Mouse (Mus musculus) stomach, embryonic 14.5 days (tissue): Measurements from ENCODE around the gene Id3. TPM values are rescaled to one million over a fixed set of nuclear protein-coding genes. Genes with fewer than 3 reads are reported as not detected.

Source experiments
- ATAC-seq: fragments of 200-750 bp; cut with Nextera tagmentation; 2 replicates; pipeline ENCODE4 v1.8.0; 2017; ENCODE audit warnings: low read depth, moderate TSS enrichment; ENCODE audit not compliant: insufficient number of reproducible peaks, insufficient read depth, low FRiP score
- H3K27ac ChIP-seq: fragments of 300-500 bp; sonication (generic); 2 replicates; pipeline ENCODE4 v1.5.1; 2014; ENCODE audit warnings: mild to moderate bottlenecking, low read length, moderate library complexity, mixed read lengths
- H3K27me3 ChIP-seq: fragments of 300-500 bp; sonication (generic); 2 replicates; pipeline ENCODE4 v1.6.1; 2014; ENCODE audit warnings: low read length, control low read depth, mixed read lengths; ENCODE audit not compliant: control insufficient read depth, insufficient read depth
- H3K36me3 ChIP-seq: fragments of 300-500 bp; sonication (generic); 2 replicates; pipeline ENCODE4 v1.6.1; 2014; ENCODE audit warnings: mild to moderate bottlenecking, control low read depth, low read length, moderate library complexity, mixed read lengths; ENCODE audit not compliant: control insufficient read depth, insufficient read depth
- H3K4me1 ChIP-seq: fragments of 300-500 bp; sonication (generic); 2 replicates; pipeline ENCODE4 v1.6.1; 2014; ENCODE audit warnings: low read length, control low read depth, mixed read lengths; ENCODE audit not compliant: control insufficient read depth, insufficient read depth
- H3K4me2 ChIP-seq: fragments of 300-500 bp; sonication (generic); replicated peaks from 2 replicates; pipeline ENCODE4 v1.6.1; 2014; ENCODE audit warnings: low read depth, low read length, control low read depth
- H3K4me3 ChIP-seq: fragments of 300-500 bp; sonication (generic); 2 replicates; pipeline ENCODE4 v1.5.1; 2014; ENCODE audit warnings: low read depth, low read length, control low read depth
- H3K9ac ChIP-seq: fragments of 300-500 bp; sonication (generic); replicated peaks from 2 replicates; pipeline ENCODE4 v1.6.1; 2014; ENCODE audit warnings: low read depth, mild to moderate bottlenecking, control low read depth, low read length, moderate library complexity, mixed read lengths
- H3K9me3 ChIP-seq: fragments of 300-500 bp; sonication (generic); 2 replicates; pipeline ENCODE4 v1.6.1; 2016; ENCODE audit warnings: low read depth, low read length, control low read depth; ENCODE audit not compliant: control insufficient read depth
- WGBS: fragments of 180-500 bp; shearing (Covaris S2); extraction: QIAGEN DNeasy Blood & Tissue Kit; methylation state at CpG from one replicate; pipeline ENCODE4 v1.1.7; 2014; 5-methylcytosine and 5-hydroxymethylcytosine counted together
- polyA plus RNA-seq: library from polyadenylated mRNA; unstranded; fragments of >200 nt; fragmentation: Nextera tagmentation; extraction: Ambion mirVana; gene quantifications from 2 replicates; pipeline ENCODE4 v1.2.1, GENCODE M21; 2014

The Id3 gene
- polyA plus RNA-seq, 1 experiment from 2014 or later = 404 TPM

GRCm38 (mm10) chr4:136163448-136163847 lies 20.2 kb downstream of the Id3 start:
- H3K4me1 ChIP-seq = 0 out of 2 replicates have a peak, but pooled peaks cover 4% of the 10 kb centered on the region
- H3K36me3 ChIP-seq = no peaks in the 10 kb centered on the region
- no peak overlapping the region for H3K27ac ChIP-seq
- H3K9ac ChIP-seq = no peak overlapping the region
- no peak overlapping the region for H3K4me3 ChIP-seq
- H3K27me3 ChIP-seq = no peaks in the 10 kb centered on the region
- 2% methylated on average over 11 of the region's 11 CpGs for WGBS
- no peak overlapping the region for H3K4me2 ChIP-seq
- H3K9me3 ChIP-seq = no peaks in the 10 kb centered on the region
- peak; percentile 82 for ATAC-seq

- 80% methylated on average over 8 of the region's 8 CpGs for WGBS
- Histone ChIP-seq H3K27ac (no peak overlapping the region), H3K4me3 (no peak overlapping the region), H3K4me1 (no peaks in the 10 kb centered on the region), H3K27me3 (no peaks in the 10 kb centered on the region), H3K36me3 (no peaks in the 10 kb centered on the region), H3K9ac (no peak overlapping the region), H3K9me3 (no peaks in the 10 kb centered on the region), H3K4me2 (no peak overlapping the region)
- ATAC-seq = no peak
Measured at GRCm38 (mm10) chr4:136164981-136165380, 21.7 kb downstream of the Id3 start.

- Histone ChIP-seq H3K4me2 (no peak overlapping the region), H3K9me3 (no peaks in the 10 kb centered on the region), H3K36me3 (no peaks in the 10 kb centered on the region), H3K9ac (no peak overlapping the region), H3K27ac (no peak overlapping the region), H3K4me1 (no peaks in the 10 kb centered on the region), H3K27me3 (no peaks in the 10 kb centered on the region), H3K4me3 (no peak overlapping the region)
- ATAC-seq = no peak
- WGBS = 79% methylated on average over 3 of the region's 3 CpGs
Measured at GRCm38 (mm10) chr4:136167701-136168100, 24.4 kb downstream of the Id3 start.

DNA sequence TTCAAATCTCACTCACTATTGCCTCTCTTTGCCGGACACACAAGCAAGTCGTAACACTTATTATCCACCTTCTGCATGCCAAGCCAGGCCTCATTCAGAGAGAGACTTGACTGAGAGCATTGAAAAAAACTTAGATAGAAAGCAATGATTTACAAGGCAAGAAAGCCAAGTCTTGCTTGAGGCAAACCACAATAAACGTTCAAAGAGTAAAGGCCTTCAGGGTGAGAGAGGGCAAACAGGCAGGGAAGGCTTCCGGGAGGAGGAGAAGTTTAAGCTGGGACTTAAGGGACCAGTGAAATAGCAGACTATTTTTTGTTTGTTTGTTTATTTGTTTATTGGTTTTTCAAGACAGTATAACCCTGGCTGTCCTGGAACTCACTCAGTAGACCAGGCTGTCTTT lies 27.1 kb downstream of the Id3 start:
- H3K27me3 ChIP-seq = no peaks in the 10 kb centered on the region
- 81% methylated on average over 4 of the region's 4 CpGs for WGBS
- peaks cover 15% of the 10 kb centered on the region; the same call in 1 of the 2 replicates for H3K4me1 ChIP-seq
- ATAC-seq = no peak
- no peak overlapping the region for H3K4me3 ChIP-seq
- no peak overlapping the region for H3K27ac ChIP-seq
- no peaks in the 10 kb centered on the region for H3K9me3 ChIP-seq
- no peaks in the 10 kb centered on the region for H3K36me3 ChIP-seq
- H3K9ac ChIP-seq = no peak overlapping the region
- H3K4me2 ChIP-seq = no peak overlapping the region

- H3K27ac ChIP-seq = no peak overlapping the region
- peak overlapping the region; percentile 97 for H3K4me2 ChIP-seq
- no peak for ATAC-seq
- H3K4me1 ChIP-seq = peaks cover 24% of the 10 kb centered on the region; the same call in 1 of the 2 replicates
- no peaks in the 10 kb centered on the region for H3K9me3 ChIP-seq
- H3K36me3 ChIP-seq = no peaks in the 10 kb centered on the region
- 26% methylated on average over 12 of the region's 12 CpGs for WGBS
- H3K27me3 ChIP-seq = no peaks in the 10 kb centered on the region
- peak overlapping the region; percentile 57 for H3K4me3 ChIP-seq
- 0 out of 2 replicates have a peak overlapping the region, but pooled peaks have one; percentile 15 for H3K9ac ChIP-seq
Measured at GRCm38 (mm10) chr4:136171455-136171854, 28.2 kb downstream of the Id3 start.

- under 1% methylated on average over 35 of the region's 35 CpGs for WGBS
- ATAC-seq = peak; percentile 35; the same call in 1 of the 2 replicates
- Histone ChIP-seq H3K4me2 (peak within 1 kb of the TSS; percentile 97), H3K9me3 (no peaks in the 10 kb centered on the region), H3K4me1 (peaks cover 30% of the 10 kb centered on the region; the same call in 1 of the 2 replicates), H3K9ac (peak within 1 kb of the TSS; percentile 54), H3K27me3 (no peaks in the 10 kb centered on the region), H3K36me3 (no peaks in the 10 kb centered on the region), H3K27ac (peak within 1 kb of the TSS; percentile 29; the same call in 1 of the 2 replicates), H3K4me3 (peak within 1 kb of the TSS; percentile 57)
Measured at GRCm38 (mm10) chr4:136172011-136172541, 28.8 kb downstream of the Id3 start, which contains the start of gene E2f2. E2f2 (plus strand) TSS chr4:136172394.

DNA sequence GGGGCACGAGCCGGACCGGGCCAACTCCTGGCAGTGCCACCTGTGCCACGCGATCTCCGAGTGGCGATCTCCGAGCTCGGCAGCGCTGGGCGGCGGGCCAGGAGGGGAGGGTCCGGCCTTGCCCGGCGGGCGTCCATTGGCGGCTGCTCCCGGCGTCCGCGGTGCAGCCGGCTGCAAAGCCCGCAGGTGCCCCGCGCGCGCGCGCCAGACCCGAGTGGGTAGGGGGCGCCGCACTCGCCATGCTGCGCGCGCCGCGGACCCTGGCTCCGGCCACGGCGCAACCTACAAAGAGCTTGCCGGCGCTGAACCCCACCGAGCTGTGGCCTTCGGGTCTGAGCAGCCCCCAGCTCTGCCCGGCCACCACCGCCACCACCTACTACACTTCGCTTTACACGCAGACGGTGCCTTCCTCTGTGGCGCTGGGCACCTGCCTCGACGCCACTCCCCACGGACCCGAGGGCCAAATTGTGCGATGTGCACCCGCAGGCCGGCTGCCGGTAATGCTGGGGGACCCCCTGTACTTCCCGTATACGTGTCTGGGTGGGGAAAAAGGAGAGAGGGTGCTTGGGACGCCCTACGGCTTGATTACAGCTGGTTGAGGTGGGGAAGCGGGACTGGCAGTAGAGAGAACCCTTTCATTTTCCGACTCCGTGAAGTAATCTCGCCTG lies 29.4 kb downstream of the Id3 start:
- WGBS = under 1% methylated on average over 63 of the region's 67 CpGs
- no peaks in the 10 kb centered on the region for H3K27me3 ChIP-seq
- peak overlapping the region; percentile 97 for H3K4me2 ChIP-seq
- no peaks in the 10 kb centered on the region for H3K36me3 ChIP-seq
- H3K4me1 ChIP-seq = peaks cover 36% of the 10 kb centered on the region
- H3K27ac ChIP-seq = peak overlapping the region; percentile 29; the same call in 1 of the 2 replicates
- H3K4me3 ChIP-seq = peak overlapping the region; percentile 57
- peak overlapping the region; percentile 54 for H3K9ac ChIP-seq
- ATAC-seq = no peak
- no peaks in the 10 kb centered on the region for H3K9me3 ChIP-seq

DNA sequence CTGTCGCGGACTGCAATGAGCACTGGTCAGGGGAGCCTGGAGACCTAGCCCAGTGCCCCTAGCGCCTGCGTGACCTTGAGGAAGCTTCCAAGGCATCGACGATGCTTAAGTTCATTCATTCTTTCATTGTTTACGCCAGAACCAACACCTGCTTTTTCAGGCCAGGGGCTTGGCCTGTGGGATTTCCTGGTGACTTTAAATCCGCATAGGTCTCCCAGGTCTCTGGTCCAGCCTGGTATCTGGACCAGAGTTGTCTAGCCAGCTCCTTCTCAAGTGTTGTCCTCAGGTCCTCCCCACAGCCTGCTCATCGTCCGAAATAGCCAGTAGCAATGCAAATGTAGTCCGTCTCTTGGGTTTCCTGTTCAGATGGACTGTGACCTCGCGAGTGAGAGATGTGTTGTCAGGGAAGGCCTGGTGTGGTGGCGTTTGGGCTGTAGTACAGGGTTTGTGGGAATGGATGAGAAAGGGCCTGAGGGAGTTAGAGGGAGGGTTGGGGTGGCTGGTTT lies 30.0 kb downstream of the Id3 start:
- WGBS = 8% methylated on average over 14 of the region's 14 CpGs
- no peak for ATAC-seq
- Histone ChIP-seq H3K9ac (peak overlapping the region; percentile 54), H3K4me1 (peaks cover 37% of the 10 kb centered on the region), H3K27me3 (no peaks in the 10 kb centered on the region), H3K9me3 (no peaks in the 10 kb centered on the region), H3K4me3 (peak overlapping the region; percentile 57), H3K4me2 (peak overlapping the region; percentile 97), H3K27ac (peak overlapping the region; percentile 15; the same call in 1 of the 2 replicates), H3K36me3 (no peaks in the 10 kb centered on the region)
